Mouse (Mus musculus) right cerebral cortex, postnatal 36 days (tissue): ENCODE data around the gene Ift80.
"Not testable (repeated sequence)": the region's sequence is repeated elsewhere in the genome, so short reads cannot be mapped to it uniquely, and the experiment has no call there.

Experiments
- DNase-seq, 2 experiments: peaks; one replicate each; pipeline ENCODE4 v3.0.0; 2022; ENCODE audit warnings: low spot score in 2 of 2, mixed read lengths in 1 of 2

The Ift80 gene

DNA sequence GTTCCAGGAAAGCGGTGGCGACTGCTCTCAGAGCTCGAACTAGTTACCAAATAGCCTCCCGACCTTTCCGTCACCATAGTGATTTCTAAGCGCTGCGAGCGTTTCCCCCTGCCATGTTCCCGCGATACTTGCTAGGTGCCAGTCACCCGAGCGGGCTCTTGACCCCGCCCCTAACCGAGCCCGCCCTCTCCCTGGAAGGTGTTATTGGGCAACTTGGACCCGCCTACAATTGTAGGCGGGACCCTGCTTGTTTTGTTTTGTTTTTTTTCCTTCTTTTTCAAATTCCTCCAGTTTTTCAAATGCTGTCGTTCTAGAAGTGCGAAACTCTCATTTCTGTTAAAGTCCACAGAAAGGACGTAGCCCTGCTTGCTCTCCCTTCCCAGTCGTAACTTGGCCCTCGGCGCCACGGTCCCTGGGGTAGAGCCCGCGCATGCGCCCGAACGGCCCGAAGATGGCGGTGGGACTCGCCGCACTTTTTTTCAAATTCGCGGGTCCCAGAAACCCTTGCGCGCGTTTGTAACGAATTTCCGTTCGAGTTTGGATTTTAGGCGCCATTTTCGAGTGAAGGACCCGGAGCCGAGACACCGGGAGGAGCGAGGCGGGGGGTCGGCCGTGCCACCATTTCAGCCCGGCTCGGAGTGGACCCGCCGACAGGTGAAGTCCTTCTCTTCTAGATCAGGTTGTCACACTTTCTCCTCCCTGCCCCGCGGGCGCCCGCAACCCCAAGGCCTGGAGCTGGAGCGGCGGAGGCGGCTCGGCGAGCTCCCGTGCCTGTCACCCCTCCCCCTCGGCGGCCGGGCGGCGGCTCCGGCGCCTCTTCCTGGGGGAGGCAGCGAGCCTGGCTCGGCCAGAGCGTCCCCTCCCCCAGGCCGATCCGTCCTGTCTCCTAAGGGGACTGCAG is at the start of gene Ift80, which contains the start of gene Smc4:
Ift80 (minus strand) TSS at position 134 of the 901 bp plus-strand sequence.
Smc4 (plus strand) TSS at position 302 of the 901 bp plus-strand sequence.
- peak; percentile 90 to 91 for DNase-seq

DNA sequence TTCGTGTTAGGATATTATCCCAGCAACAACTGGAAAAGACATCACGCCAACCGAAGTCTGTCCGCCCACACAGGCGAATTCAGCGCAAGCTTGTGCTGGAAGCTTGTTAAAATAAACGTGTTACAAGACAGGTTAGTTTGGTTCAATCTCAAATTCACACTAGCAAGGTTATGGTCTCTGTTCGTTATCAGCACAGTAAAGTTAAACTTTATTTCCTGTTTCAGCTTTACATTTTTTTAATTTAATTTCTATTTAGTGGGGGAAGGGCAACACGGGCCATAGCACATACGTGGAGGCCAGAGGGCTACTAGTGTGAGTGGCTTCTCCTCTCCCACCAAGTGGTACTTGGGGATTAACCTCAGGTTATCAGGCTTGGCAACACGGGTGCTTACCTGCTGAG is 47.5 kb upstream of the Ift80 start:
- DNase-seq, result no peak

DNA sequence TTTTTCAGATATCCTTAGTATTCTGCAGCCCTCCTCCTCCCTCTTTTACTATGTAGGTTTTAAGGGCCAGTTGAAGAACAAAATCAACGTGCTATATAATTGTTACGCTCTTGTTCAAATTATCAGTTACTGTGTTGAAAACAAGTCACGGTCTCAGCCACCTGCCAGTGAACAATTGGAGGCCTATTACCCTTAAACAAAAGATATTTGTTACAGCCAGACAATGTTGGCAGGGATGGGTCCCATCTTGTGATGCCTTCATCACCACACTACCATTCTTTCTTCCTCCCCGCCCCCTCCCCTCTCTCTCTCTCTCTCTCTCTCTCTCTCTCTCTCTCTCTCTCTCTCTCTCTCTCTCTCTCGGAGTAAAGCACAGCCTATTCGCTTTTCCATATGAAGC is 44.6 kb upstream of the Ift80 start:
- DNase-seq, result no peak

DNA sequence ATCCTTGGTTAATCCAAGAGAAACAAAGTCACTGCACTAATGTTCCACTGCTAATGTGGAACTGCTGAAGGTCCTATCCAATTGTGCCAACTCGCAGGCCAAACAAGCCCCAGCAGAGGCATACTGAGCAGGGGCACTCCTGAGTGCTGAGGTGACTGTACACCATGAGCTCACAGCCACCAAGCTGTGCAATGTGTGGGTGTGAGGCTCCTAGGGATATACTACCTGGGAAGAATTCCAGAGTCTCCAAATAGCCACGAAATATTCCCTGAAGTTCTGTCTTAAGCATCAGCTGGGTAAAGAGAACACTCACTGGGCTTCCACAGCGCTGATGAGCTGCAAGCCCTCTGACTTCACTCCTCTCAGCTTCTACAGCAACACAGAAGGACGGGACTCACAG is 43.3 kb upstream of the Ift80 start:
- DNase-seq, result no peak

DNA sequence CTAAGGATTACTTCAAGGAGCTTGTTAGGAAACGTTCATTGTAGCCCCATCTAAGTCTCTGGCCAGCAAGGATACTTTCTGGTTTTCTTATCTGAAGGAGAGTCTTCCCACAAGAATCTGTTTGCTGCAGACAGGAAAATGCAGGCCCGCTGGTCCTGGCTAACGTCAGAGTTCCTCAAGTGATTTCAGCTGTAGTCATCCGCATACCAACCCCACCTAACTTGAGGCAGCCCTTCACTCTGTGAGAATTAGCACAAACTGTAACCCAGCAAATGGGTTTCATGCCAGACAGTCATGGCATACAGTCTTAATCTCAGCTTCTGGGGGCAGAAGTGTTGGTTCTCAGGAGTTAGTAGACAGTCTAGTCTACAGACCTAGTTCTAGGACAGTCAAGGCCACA is 42.1 kb upstream of the Ift80 start:
- no peak for DNase-seq

DNA sequence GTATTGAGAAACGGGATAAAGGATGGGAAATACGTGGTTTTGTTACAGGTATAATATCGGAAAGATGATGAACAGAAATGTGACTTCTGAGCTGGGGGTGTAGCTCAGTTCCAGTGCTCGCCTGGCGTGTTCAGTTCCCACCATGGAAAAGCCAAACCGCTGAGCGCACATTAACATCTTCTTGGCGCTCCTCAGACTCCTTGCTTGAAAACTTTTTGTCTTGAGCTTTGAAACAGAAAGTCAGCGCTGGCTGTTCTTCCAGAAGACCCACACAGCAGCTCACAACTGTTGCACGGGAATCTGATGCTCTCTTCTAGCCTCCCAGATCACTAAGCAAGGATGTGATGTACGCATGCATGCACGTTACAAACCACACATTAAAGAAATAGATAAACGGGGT is 41.4 kb upstream of the Ift80 start:
- DNase-seq, result no peak

DNA sequence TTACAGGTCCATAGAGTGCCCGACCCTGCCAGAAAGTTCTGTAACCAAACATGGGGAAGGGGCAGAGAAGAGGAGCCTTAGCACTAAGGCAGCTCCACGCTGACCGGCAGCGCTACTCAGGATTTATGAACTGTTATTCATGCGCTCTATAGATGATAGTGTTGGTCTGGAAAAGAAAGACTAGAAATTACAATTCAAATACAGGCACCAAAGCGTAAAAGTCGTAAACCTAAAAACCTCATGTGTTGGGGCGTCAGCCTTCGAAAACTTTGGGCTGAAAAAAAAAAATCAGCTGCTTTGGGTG is 41.0 kb upstream of the Ift80 start:
- DNase-seq, result no peak

DNA sequence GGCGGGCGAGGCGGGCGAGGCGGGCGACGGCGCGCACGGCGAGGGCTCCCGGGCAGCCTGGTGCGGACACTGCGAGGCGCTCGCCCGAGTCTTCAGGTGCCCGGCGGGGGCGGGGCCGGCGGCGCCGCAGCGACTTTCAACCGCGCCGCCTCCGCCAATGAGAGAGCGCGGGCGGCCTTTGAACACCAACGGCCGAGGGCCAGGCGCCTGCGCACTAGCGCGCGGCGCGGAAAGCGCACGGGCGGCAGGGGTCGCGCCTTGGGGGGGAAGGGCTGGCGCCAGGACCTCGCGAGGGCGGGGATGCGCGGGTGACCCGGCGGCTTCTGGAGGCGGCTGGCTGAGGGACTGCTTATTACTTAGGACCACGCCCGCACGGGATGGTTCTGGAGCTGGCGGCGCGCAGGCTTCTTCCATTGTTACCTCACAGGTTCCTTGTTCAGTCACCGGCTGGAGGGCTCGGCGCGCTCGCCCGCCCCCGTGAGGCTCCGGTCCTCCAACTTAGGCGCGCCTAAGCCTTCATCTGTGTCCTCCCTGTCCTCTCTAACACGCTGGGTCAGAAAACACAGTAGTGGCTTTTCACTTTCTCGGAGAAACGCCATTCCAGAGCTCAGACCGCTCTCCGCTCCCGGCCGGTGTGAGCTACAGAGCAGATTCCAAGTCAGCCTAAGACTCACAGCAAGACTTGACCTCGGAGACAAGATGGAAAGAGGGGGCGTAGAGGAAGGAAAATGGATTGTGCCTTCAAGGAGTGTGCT is 40.5 kb upstream of the Ift80 start, which contains the start of gene Trim59:
Trim59 (minus strand) TSS at position 111 of the 755 bp plus-strand sequence.
- DNase-seq, result peak; percentile 81 to 85

DNA sequence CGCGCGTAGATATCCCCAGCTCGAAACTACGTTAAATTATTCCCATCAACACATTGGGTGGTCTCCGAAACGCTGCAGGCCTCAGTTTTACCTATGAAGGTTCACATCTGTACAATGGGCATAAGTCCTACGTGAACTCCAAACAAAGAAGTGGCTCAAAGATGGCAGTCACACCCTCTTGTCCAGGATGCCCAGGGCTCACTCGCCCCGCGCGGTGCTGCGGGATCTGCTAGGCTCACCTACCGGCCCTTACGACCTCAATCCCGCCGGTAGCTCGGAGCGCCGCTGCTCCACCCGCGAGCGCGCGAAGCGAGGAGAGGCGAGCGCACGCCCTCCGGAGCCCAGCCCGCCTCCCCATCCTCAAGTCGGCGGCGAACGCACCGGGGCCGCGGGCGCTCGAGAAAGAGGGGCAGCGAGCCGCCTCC is 39.8 kb upstream of the Ift80 start:
- DNase-seq, result peak in 1 of 2 experiments; percentile 9

DNA sequence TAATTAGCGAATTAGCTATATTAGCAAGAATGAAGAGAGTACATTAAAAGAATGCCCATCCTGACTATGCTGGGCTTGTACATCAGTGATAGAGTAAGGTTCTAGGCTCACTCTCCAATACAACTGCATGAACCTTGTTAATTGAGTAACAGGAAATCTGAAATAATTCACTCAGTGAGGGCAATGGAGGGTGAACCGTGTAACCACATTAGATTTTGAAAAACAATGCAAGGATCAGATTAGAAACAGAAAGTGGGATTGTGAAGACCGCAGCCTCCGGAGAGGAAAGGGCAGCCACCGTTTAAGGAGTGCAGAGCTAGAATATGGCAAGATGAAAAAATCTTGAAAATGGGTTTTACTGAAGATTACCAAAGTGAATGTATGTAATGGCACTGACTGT is 36.9 kb upstream of the Ift80 start:
- DNase-seq, result no peak

DNA sequence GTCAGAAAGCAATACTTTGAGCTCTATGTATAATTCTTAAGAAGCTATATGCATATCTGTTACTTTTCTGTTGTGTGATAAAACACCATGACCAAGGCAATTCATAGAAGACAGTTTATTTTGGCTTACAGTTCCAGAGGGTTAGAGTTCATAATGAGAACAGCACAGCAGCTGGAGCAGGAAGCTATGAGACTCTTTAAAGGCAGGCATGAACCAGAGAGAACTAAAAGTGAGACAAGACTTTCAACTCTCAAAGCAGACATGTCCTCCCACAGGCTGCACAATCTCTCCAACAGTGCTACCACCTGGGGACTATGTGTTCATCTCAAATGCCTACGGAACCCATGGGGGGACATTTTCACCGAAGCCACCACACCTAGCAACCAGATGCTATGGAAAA is 35.7 kb upstream of the Ift80 start:
- no peak for DNase-seq

DNA sequence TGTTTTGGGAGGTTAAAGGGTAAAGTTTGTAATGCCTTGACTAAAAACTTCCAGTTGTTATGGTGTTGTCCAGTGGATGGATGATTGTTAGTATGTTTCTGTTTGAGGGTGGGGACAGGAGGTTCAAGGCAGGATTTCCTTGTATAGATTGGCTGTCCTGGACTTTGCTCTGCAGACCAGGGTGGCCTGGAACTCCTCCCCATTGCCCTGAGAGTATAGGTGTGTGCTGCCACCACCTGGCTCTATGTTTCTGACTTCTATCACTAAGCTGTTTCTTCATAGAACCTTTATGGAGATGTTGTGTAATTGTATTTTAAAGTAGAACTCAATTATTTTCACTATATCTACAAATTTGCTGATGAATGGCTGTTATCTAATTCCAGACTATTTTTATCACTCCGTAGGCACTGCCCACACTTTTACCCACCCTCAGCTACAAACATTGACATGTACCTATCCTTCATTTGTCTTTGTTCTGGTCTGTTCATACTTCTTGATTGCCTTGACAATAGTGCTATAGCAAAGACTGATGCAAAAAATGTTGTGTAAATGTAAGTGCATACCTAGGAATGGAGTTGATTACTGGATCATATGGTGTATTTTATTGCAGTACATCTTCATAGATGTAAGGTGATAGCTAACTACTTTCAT is 21.9 kb upstream of the Ift80 start:
- DNase-seq, result no peak

DNA sequence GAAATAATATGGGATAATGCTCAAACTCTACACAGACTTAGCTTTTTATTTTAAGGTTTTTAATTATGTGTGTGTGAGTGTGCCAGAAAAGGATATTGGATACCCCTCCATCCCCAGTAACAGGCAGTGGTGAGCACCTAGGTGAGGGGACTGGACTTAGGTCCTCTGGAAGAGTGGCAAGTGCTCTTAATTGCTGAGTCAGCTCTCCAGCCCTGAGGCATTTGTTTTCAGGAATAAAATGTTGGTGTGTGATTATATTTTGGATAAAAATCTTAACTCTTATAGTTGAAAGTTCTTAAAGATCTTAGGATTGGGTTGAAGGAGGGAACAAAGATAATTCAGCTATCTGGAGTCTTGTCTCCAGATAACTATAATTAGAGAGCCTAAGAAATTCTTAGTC is 16.4 kb upstream of the Ift80 start:
- DNase-seq, result no peak

DNA sequence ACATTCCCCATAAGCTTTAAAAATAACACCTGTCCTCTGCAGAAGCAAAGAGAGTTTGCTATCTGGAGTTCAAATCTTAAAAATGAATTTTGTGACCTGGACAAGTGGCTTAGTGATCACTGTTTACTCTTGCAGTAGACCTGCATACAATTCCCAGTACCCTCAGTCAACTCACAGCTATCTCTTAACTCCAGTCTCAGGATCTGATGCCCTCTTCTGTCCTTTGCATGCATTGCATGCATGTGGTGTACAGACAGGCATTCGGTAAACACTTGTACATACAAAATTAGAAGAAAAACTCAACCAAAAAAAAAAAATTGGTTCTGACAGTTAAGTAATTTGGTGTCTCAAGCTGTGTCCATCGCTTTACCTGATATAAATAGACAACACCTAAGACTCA is 15.9 kb upstream of the Ift80 start:
- DNase-seq, result no peak

DNA sequence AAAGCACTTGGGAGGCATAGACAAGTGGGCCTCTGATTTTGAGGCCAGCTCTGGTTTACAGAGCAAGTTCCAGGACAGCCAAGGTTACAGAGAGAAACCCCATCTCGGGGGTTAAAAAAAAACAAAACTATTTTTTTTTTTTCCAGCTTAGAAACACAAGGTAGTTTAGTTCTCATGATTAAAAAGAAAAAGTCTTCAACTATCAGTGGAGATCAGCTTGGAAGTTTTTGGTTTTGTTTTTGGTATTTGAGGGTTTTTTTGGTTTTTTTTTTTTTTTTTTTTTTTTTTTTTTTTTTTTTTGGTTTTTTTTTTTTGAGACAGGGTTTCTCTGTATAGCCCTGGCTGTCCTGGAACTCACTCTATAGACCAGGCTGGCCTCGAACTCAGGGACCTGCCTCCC is 14.3 kb upstream of the Ift80 start:
- not testable (repeated sequence) for DNase-seq

DNA sequence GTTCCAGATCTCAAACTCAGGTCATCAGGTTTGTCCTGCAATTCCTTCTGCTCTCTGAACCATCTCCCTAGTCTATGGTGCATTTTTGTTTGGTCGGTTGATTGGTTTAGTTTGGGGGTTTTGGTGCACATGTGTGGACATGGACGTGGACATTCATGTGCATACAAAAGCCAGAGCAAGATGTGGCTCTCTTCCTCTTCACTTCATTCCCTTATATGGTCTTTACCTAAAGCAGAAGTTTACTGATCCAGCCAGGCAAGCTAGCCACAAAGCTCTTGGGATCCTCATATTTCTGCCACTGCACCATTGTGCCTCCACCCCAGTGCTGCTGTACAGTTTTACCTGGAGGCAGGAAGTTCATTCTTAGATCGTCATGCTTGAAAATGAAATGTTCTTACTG is 12.8 kb upstream of the Ift80 start:
- no peak for DNase-seq

DNA sequence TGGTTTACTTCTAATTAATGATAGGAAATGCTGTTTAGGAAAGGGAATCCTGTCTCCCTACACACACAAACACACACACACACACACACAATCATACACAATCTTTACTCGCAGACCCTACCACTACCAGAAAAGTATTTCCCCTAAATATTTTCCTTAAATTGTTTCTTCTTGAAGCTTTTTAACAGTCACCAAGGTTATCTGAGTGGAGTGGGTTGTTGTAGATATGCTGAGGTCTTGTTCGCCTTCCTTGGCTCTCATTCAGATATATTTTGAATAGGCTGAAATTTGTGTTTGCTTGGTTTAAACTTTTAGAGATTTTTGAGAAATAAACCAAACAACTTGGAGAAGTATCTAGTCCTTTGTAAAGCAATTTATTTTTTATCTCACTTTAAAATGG is 4.5 kb upstream of the Ift80 start:
- DNase-seq, result no peak

DNA sequence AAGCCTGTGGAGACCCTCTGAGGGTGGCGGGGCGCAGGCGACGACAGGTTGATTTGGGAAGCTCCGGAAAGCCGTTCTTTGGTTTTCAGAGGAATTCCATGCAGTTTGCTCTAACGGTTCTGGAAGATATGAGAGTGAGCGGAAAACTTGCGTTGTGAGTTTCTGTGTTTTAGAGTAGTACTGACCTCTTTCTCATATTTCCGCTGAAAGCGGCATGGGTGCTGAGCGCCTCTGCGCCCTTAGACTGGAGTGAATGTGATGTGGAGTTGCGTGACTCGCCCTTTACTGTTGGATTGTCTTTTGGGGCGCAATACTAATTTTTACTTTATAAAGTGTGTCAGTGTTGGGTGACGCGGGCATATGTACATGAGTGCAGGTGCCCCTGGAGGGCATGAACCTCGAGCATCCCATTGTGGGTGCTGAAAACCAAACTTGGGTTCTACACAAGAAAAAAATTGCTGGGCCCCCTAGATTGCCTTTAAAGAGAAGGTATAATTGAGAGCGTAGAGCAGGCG is 1.9 kb upstream of the Ift80 start:
- DNase-seq, result no peak

DNA sequence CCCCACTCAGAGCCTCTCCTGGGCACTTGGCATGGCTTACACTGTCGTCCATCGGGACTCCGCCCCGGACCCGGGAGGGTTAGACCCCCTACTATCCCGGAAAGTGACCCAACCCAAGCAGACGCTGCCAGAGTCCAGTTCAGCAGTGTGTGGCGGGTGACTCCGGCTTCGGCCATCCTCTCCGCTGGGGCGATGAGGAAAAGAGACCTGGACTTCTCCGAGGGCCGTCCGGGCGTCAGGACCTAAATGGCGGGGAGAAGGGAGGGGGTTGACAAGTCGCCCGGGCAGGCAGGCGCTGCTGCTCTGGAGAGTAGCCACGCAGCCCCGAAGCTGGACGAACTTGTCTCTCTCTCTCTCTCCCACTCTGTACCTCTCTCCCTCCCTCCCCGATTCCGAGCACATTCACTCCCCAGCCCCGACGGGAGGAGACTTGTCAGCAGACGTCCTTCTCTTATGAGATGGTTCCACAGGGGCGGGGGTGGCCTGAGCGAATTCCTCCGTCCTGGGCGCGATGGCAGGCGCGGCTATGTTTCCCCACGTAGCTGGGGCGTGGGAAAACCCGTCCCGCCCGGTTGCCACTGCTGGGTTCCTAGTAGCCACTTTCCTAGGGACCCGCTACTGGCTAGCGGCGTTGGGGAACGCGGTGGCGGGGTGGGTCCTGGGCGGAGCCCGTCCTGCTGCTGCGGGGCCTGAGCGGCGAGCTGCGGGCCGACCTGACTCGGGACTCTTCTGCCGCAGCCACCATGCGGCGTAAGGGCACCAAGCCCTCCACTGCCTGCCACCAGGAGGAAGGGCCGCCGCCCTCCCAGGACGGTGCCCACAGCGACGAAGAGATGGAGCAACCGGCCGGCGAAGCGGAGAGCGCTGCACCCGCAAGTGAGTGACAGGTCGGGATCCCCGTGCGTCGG is 1.2 kb upstream of the Ift80 start:
- DNase-seq, result peak in 1 of 2 experiments; percentile 8

DNA sequence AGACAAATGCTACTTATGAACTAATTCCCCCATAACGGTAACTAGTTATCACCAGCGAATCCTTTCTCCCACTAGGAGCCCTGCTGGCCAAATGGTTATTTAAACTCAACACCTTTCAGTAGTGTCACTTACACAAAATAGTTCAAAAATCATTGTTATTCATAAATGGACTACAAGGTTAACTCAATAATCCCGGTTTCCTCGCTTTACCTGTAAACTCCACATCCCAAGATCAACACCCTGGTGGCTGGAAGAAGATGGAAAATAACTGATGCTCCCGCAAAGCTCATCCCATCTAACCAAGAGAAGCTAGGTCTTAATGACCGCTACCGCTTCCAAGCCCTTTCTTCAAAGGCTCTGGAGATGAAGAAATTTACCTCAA is 324 bp downstream of the Ift80 start:
- no peak for DNase-seq

DNA sequence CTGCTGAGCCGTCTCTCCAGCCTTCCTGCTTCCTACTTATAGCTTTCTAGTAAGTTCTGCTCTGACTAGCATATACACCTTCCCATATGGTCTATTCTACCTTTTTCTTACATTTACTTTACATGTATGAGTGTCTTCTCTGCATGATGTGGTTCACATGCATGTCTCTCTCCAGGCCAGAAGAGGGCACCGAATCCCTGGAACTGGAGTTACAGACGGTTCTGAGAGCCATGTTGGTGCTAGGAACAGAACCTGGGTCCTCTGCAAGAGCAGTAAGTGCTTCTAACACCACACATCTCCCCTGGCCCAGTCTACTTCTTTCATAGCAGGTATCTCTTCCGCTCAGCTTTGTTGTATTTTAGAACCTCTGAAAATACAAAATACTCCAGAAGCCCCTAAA is 1.6 kb downstream of the Ift80 start:
- no peak for DNase-seq
